Mouse (Mus musculus) heart, postnatal 0 days (tissue): ENCODE measurements at regions not wholly inside any gene's neighbourhood (a gene's known extent, or its start where the extent isn't known, plus 50 kb on each side); places are given as distances from the start of the nearest gene placed in this dataset.

Experiments used
- CTCF ChIP-seq: IDR thresholded peaks from 2 replicates; pipeline ENCODE4 v1.5.1; 2016; ENCODE audit warnings: antibody characterized with exemption, control low read depth, low read depth
- EP300 ChIP-seq: IDR thresholded peaks from 2 replicates; pipeline ENCODE4 v1.6.1; 2016; ENCODE audit warnings: antibody characterized with exemption, low read depth

- TF ChIP-seq CTCF (no peak), EP300 (no peak)
Observed at GRCm38 (mm10) chr16:55606447-55607239, 232.1 kb downstream of the Nfkbiz start.
